Mouse (Mus musculus): ENCODE measurements around the gene Klrb1b. TPM values are rescaled to one million over a fixed set of nuclear protein-coding genes. Genes with fewer than 3 reads are reported as not detected.
"Not testable (repeated sequence)": the region's sequence is repeated elsewhere in the genome, so short reads cannot be mapped to it uniquely, and the experiment has no call there.

The Klrb1b gene
- polyA plus RNA-seq, 1 experiment from 2014 or later = not detected

- Histone ChIP-seq H3K36me3 (no peaks in the 10 kb centered on the region), H3K27ac (replicated peaks) (no peak overlapping the region), H3K9ac (replicated peaks) (no peak overlapping the region), H3K9me3 (replicated peaks) (no peaks in the 10 kb centered on the region), H3K4me3 (replicated peaks) (no peak overlapping the region), H3K27me3 (replicated peaks) (no peaks in the 10 kb centered on the region), H3K4me2 (no peak overlapping the region), H3K4me1 (no peaks in the 10 kb centered on the region)
- WGBS = 68% methylated on average over 4 of the region's 4 CpGs
- ATAC-seq (ENCODE audit: low FRiP score) = no peak
Measured at GRCm38 (mm10) chr6:128818083-128818802, 7.9 kb downstream of the Klrb1b start.

GRCm38 (mm10) chr6:128808532-128808931 is 17.6 kb downstream of the Klrb1b start:
- no peaks in the 10 kb centered on the region for H3K4me1 ChIP-seq
- H3K9me3 ChIP-seq (replicated peaks) = no peaks in the 10 kb centered on the region
- no peak overlapping the region for H3K4me2 ChIP-seq
- H3K36me3 ChIP-seq = no peaks in the 10 kb centered on the region
- H3K27ac ChIP-seq (replicated peaks) = no peak overlapping the region
- H3K4me3 ChIP-seq (replicated peaks) = no peak overlapping the region
- 88% methylated on average over 5 of the region's 5 CpGs for WGBS
- H3K9ac ChIP-seq (replicated peaks) = no peak overlapping the region
- H3K27me3 ChIP-seq (replicated peaks) = no peaks in the 10 kb centered on the region
- ATAC-seq (ENCODE audit: low FRiP score) = no peak

- Histone ChIP-seq H3K27ac (replicated peaks) (no peak overlapping the region), H3K9ac (replicated peaks) (no peak overlapping the region), H3K27me3 (replicated peaks) (no peaks in the 10 kb centered on the region), H3K4me1 (no peaks in the 10 kb centered on the region), H3K4me3 (replicated peaks) (no peak overlapping the region), H3K9me3 (replicated peaks) (no peaks in the 10 kb centered on the region), H3K4me2 (no peak overlapping the region), H3K36me3 (no peaks in the 10 kb centered on the region)
- 71% methylated on average over 3 of the region's 3 CpGs for WGBS
- ATAC-seq (ENCODE audit: low FRiP score) = no peak
Measured at GRCm38 (mm10) chr6:128807021-128807420, 19.1 kb downstream of the Klrb1b start.

GRCm38 (mm10) chr6:128804823-128805640 is 21.1 kb downstream of the Klrb1b start:
- H3K9me3 ChIP-seq (replicated peaks); ATAC-seq (ENCODE audit: low FRiP score); H3K27me3 ChIP-seq (replicated peaks); H3K4me3 ChIP-seq (replicated peaks); H3K4me2 ChIP-seq; H3K9ac ChIP-seq (replicated peaks); H3K36me3 ChIP-seq; H3K4me1 ChIP-seq: not testable (repeated sequence)
- WGBS = 61% methylated on average over 7 of the region's 7 CpGs
- H3K27ac ChIP-seq (replicated peaks) = 0 out of 2 replicates have a peak overlapping the region, but pooled peaks have one; percentile 25

GRCm38 (mm10) chr6:128802999-128803857 is 22.9 kb downstream of the Klrb1b start:
- Histone ChIP-seq H3K9ac (replicated peaks) (peak overlapping the region; percentile 57), H3K4me2 (peak overlapping the region; percentile 66), H3K36me3 (no peaks in the 10 kb centered on the region), H3K27me3 (replicated peaks) (no peaks in the 10 kb centered on the region), H3K4me1 (peaks cover 2% of the 10 kb centered on the region; the same call in 1 of the 2 replicates), H3K27ac (replicated peaks) (peak overlapping the region; percentile 87), H3K4me3 (replicated peaks) (peak overlapping the region; percentile 46), H3K9me3 (replicated peaks) (no peaks in the 10 kb centered on the region)
- peak; percentile 88 for ATAC-seq (ENCODE audit: low FRiP score)
- 6% methylated on average over 26 of the region's 26 CpGs for WGBS

GRCm38 (mm10) chr6:128802557-128802956 is 23.6 kb downstream of the Klrb1b start:
- ATAC-seq (ENCODE audit: low FRiP score) = peak; percentile 35
- H3K4me2 ChIP-seq = peak overlapping the region; percentile 66
- H3K27ac ChIP-seq (replicated peaks) = peak overlapping the region; percentile 87
- H3K9ac ChIP-seq (replicated peaks) = peak overlapping the region; percentile 57
- peak overlapping the region; percentile 46 for H3K4me3 ChIP-seq (replicated peaks)
- H3K4me1 ChIP-seq = peaks cover 8% of the 10 kb centered on the region
- 13% methylated on average over 10 of the region's 10 CpGs for WGBS
- no peaks in the 10 kb centered on the region for H3K27me3 ChIP-seq (replicated peaks)
- no peaks in the 10 kb centered on the region for H3K36me3 ChIP-seq
- H3K9me3 ChIP-seq (replicated peaks) = no peaks in the 10 kb centered on the region

- not testable (repeated sequence) for H3K9ac ChIP-seq (replicated peaks); H3K27me3 ChIP-seq (replicated peaks); ATAC-seq (ENCODE audit: low FRiP score); H3K9me3 ChIP-seq (replicated peaks); H3K36me3 ChIP-seq
- Histone ChIP-seq H3K4me2 (peak overlapping the region; percentile 61), H3K4me3 (replicated peaks) (0 out of 2 replicates have a peak overlapping the region, but pooled peaks have one; percentile 5), H3K27ac (replicated peaks) (0 out of 2 replicates have a peak overlapping the region, but pooled peaks have one; percentile 48), H3K4me1 (peaks cover 12% of the 10 kb centered on the region)
- WGBS = 77% methylated on average over 5 of the region's 5 CpGs
Measured at GRCm38 (mm10) chr6:128800696-128801095, 25.4 kb downstream of the Klrb1b start.

GRCm38 (mm10) chr6:128799896-128800270 is 26.2 kb downstream of the Klrb1b start:
- Histone ChIP-seq H3K4me2 (peak overlapping the region; percentile 61), H3K27me3 (replicated peaks) (no peaks in the 10 kb centered on the region), H3K27ac (replicated peaks) (peak overlapping the region; percentile 94), H3K9me3 (replicated peaks) (no peaks in the 10 kb centered on the region), H3K4me1 (peaks cover 12% of the 10 kb centered on the region), H3K36me3 (no peaks in the 10 kb centered on the region), H3K4me3 (replicated peaks) (peak overlapping the region; percentile 60), H3K9ac (replicated peaks) (peak overlapping the region; percentile 52)
- no peak for ATAC-seq (ENCODE audit: low FRiP score)
- 21% methylated on average over 7 of the region's 7 CpGs for WGBS

- Histone ChIP-seq H3K27ac (replicated peaks) (peak overlapping the region; percentile 94), H3K4me1 (peaks cover 12% of the 10 kb centered on the region), H3K9ac (replicated peaks) (peak overlapping the region; percentile 72), H3K4me2 (peak overlapping the region; percentile 61), H3K4me3 (replicated peaks) (peak overlapping the region; percentile 60)
- WGBS = 0% methylated on average over 49 of the region's 49 CpGs
- not testable (repeated sequence) for H3K27me3 ChIP-seq (replicated peaks); H3K36me3 ChIP-seq; H3K9me3 ChIP-seq (replicated peaks)
- peak; percentile 86 for ATAC-seq (ENCODE audit: low FRiP score)
Measured at GRCm38 (mm10) chr6:128799144-128799895, 26.8 kb downstream of the Klrb1b start.

GRCm38 (mm10) chr6:128798772-128799143 is 27.4 kb downstream of the Klrb1b start:
- not testable (repeated sequence) for H3K9me3 ChIP-seq (replicated peaks); H3K27me3 ChIP-seq (replicated peaks); H3K36me3 ChIP-seq
- peak overlapping the region; percentile 60 for H3K4me3 ChIP-seq (replicated peaks)
- peak overlapping the region; percentile 94 for H3K27ac ChIP-seq (replicated peaks)
- peak overlapping the region; percentile 72 for H3K9ac ChIP-seq (replicated peaks)
- under 1% methylated on average over 20 of the region's 20 CpGs for WGBS
- H3K4me2 ChIP-seq = peak overlapping the region; percentile 61
- ATAC-seq (ENCODE audit: low FRiP score) = peak; percentile 68
- peaks cover 12% of the 10 kb centered on the region for H3K4me1 ChIP-seq

Data from neural tube, embryonic 15.5 days (tissue).